Mouse (Mus musculus) cortical plate, adult 2 months (tissue): Measurements from ENCODE around the gene Gstt2.

Source experiments
- CTCF ChIP-seq: fragments of 200-500 bp; IDR thresholded peaks from 2 replicates; pipeline ENCODE4 v1.5.1; 2011; ENCODE audit warnings: mild to moderate bottlenecking, control low read depth, low read length; ENCODE audit not compliant: insufficient read depth; ENCODE audit errors: extremely low read depth
- POLR2A ChIP-seq: fragments of 200-500 bp; IDR thresholded peaks from 2 replicates; pipeline ENCODE4 v1.6.1; 2011; ENCODE audit warnings: mild to moderate bottlenecking, low read length, control low read depth; ENCODE audit not compliant: insufficient read depth; ENCODE audit errors: extremely low read depth

DNA sequence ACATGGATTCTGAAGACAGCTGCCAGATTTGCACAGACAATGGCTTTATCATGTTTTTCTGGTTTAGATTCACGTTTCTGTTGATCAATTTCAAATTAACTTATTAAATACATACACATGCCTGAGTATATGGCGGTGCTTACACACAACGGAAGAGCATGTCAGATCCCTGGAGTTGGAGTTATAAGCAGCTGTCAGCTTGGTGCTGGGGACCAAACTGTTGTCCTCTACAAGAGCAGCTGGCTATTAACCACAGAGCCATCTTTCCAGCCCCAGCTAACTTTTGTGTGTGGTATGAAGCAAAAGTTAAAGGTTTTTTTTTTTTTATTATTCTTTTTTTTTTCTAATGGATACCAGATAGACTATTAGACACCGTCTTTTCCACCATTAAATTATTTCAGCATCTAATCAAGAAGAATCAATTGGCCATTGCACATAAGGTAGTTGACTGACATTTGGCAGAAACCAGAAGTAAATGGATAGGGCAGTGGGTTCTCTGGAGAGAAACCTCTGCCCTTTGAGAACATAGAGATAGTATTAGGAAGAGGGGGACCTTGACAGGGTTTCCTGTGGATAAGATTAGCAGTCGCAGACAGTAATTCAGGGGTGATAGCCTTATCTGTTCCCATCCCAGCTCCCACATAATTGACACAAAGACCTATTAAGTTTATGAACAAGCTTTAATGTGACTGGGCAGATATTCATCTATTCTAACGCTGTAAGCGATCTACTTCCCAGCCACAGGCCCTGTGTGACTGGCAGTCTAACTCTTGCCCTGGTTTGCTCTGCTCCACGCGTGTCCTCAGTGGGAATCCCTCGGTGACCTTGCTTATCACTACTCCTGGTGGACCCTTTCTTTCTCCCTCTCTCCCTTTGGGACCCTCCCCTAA is 35.0 kb upstream of the Gstt2 start:
- TF ChIP-seq CTCF (no peak), POLR2A (no peak)
